Mouse (Mus musculus): Measurements from ENCODE around the gene Aloxe3. TPM values are rescaled to one million over a fixed set of nuclear protein-coding genes. Genes with fewer than 3 reads are reported as not detected.

The Aloxe3 gene
- polyA plus RNA-seq (2017; shearing (Covaris generic)) = 1 to 10 TPM in 1 of 2 experiments, under 1 TPM in 1; 0.27 to 1.6 TPM

GRCm38 (mm10) chr11:69125852-69125918 is at the start of gene Aloxe3:
Gene Aloxe3 (plus strand): TSS chr11:69125896.

DNA sequence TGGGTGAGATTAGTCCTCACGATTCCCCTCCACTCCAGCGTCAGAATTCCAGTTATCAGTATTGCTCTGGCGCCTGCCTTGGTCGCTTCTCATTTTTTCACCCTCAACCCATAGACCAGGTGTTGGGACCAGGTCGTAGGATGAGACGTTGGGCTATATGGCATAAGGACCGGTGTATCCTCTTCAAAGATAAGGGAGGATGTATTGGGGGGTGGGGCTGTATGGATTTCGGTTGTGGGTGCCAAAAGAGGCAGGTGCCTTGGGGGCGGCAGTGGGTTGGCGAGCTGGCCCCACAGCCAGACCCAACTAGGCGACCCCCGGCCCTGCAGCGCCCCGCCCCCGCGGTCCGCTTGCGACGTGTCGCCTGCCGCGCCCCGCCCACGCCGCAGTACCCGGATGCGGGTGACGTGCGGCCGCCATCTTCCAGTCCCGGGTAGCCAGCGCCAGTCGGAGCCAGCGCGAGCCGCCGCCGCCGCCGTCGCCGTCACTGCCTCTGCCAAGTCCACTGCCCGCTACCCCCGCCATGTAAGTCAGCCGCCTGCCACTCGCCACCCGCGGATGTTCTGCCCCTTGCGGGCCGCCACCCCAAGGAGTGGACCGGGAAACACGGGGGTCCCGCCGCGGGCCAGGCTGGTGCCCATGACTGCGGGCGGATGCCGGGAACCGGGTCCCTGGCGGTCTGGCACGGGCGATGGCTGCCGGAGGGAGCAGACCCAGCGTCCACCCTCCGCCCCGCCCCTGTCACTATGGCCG is 37.4 kb upstream of the Aloxe3 start, which contains the start of gene Vamp2:
Vamp2 (plus strand) TSS at position 388 of the 753 bp plus-strand sequence.

GRCm38 (mm10) chr11:69094697-69095429 is 30.8 kb upstream of the Aloxe3 start, which contains the start of gene Per1:
Gene Per1 (plus strand): TSS chr11:69095217.

GRCm38 (mm10) chr11:69120221-69121000 is 5.3 kb upstream of the Aloxe3 start, which contains the start of gene Hes7:
Gene Hes7 (plus strand): TSS chr11:69120404.

DNA sequence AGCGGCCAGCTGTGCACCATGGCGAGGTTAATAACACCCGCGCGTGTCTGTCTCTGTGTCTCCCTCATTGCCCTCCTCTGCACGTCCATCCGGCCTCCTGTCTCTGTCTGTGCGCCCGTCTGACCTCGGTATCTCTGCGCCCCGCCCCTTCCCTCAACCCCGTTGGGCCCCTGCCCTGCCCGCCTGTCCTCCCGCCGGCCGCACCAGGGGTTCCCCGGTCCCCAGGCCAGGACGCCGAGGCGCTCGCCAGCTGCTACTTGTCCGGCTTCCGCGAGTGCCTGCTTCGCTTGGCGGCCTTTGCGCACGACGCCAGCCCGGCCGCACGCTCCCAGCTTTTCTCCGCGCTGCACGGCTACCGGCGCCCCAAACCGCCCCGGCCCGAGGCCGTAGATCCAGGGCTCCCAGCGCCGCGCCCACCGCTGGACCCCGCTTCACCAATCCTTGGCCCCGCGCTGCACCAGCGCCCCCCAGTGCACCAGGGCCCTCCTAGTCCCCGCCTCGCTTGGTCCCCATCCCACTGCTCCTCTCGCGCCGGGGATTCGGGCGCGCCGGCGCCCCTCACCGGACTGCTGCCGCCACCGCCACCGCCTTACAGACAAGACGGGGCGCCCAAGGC is 3.3 kb upstream of the Aloxe3 start, which contains the start of gene 9130213A22Rik:
9130213A22Rik (minus strand) TSS at position 254 of the 616 bp plus-strand sequence.

DNA sequence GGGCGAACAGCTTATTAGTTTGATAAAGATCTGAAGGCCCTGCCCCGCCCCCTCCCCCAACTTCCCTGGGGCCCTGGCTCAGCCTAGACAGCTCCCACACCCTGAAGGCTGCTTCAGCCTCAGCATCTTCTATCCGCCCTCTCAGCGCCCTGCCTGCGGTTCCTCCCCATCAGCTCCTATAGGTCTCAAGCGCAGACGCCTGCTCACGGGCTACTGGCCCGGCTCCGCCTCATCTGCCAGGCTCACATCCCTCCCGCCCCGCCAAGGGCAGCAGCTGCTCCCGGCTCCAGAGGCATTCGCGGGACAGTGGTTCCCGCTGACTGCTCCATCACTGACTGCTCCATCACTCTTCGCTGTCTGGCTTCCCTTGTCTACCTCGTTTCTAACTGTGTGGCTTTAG is 31.1 kb downstream of the Aloxe3 start, which contains the start of gene Alox12b:
Alox12b (plus strand) TSS at position 190 of the 400 bp plus-strand sequence.

GRCm38 (mm10) chr11:69197743-69198142 is 72.0 kb downstream of the Aloxe3 start, which contains the start of gene Alox8:
Gene Alox8 (minus strand): TSS chr11:69197843.

Other genes with a start within 250 kb of the Aloxe3 start
- under 1 TPM in 1 of 2 experiments, not detected in 1; 0.13 TPM for gene Rnf222, start 237.3 kb upstream of the Aloxe3 start, polyA plus RNA-seq (2017; shearing (Covaris generic))
- gene Rpl26, start 224.3 kb upstream of the Aloxe3 start, polyA plus RNA-seq (2017; shearing (Covaris generic)) = 100 to 1,000 TPM; 738 to 754 TPM
- gene Odf4, start 198.8 kb upstream of the Aloxe3 start, polyA plus RNA-seq (2017; shearing (Covaris generic)) = 1 to 10 TPM in 1 of 2 experiments, under 1 TPM in 1; 0.51 to 4.0 TPM
- gene Arhgef15, start 168.4 kb upstream of the Aloxe3 start, polyA plus RNA-seq (2017; shearing (Covaris generic)) = under 1 TPM; 0.19 to 0.78 TPM
- 10 to 100 TPM in 1 of 2 experiments, 1 to 10 TPM in 1; 6.6 to 12.5 TPM for gene Slc25a35, start 157.8 kb upstream of the Aloxe3 start, polyA plus RNA-seq (2017; shearing (Covaris generic))
- 10 to 100 TPM; 20.6 to 25.1 TPM for gene Rangrf, start 150.7 kb upstream of the Aloxe3 start, polyA plus RNA-seq (2017; shearing (Covaris generic))
- 1 to 10 TPM; 3.4 to 4.0 TPM for gene Pfas, start 117.4 kb upstream of the Aloxe3 start, polyA plus RNA-seq (2017; shearing (Covaris generic))
- gene Ctc1, start 110.0 kb upstream of the Aloxe3 start, polyA plus RNA-seq (2017; shearing (Covaris generic)) = 10 to 100 TPM; 21.2 to 28.1 TPM
- 1 to 10 TPM; 3.4 to 5.2 TPM for gene Aurkb, start 80.2 kb upstream of the Aloxe3 start, polyA plus RNA-seq (2017; shearing (Covaris generic))
- gene Borcs6, start 66.2 kb upstream of the Aloxe3 start, polyA plus RNA-seq (2017; shearing (Covaris generic)) = 1 to 10 TPM; 6.4 to 7.6 TPM
- 1 to 10 TPM; 2.4 to 4.8 TPM for gene Tmem107, start 55.1 kb upstream of the Aloxe3 start, polyA plus RNA-seq (2017; shearing (Covaris generic))
- gene Vamp2, start 37.4 kb upstream of the Aloxe3 start, polyA plus RNA-seq (2017; shearing (Covaris generic)) = 100 to 1,000 TPM; 137 to 175 TPM
- 10 to 100 TPM in 1 of 2 experiments, 1 to 10 TPM in 1; 4.8 to 12.0 TPM for gene Per1, start 30.7 kb upstream of the Aloxe3 start, polyA plus RNA-seq (2017; shearing (Covaris generic))
- gene Hes7, start 5.5 kb upstream of the Aloxe3 start, polyA plus RNA-seq (2017; shearing (Covaris generic)) = under 1 TPM in 1 of 2 experiments, not detected in 1; 0.51 TPM
- gene 9130213A22Rik, start 3.3 kb upstream of the Aloxe3 start, polyA plus RNA-seq (2017; shearing (Covaris generic)) = under 1 TPM in 1 of 2 experiments, not detected in 1; 0.40 TPM
- gene Alox12b, start 31.1 kb downstream of the Aloxe3 start, polyA plus RNA-seq (2017; shearing (Covaris generic)) = under 1 TPM in 1 of 2 experiments, not detected in 1; 0.18 TPM
- 10 to 100 TPM in 1 of 2 experiments, 1 to 10 TPM in 1; 5.9 to 12.5 TPM for gene Alox8, start 71.9 kb downstream of the Aloxe3 start, polyA plus RNA-seq (2017; shearing (Covaris generic))
- gene Gucy2e, start 111.1 kb downstream of the Aloxe3 start, polyA plus RNA-seq (2017; shearing (Covaris generic)) = under 1 TPM; 0.34 to 0.43 TPM
- 10 to 100 TPM; 11.8 to 14.0 TPM for gene Cntrob, start 197.9 kb downstream of the Aloxe3 start, polyA plus RNA-seq (2017; shearing (Covaris generic))
- 100 to 1,000 TPM in 1 of 2 experiments, 10 to 100 TPM in 1; 91.3 to 101 TPM for gene Trappc1, start 198.1 kb downstream of the Aloxe3 start, polyA plus RNA-seq (2017; shearing (Covaris generic))
- 1 to 10 TPM; 1.3 to 1.5 TPM for gene Kcnab3, start 200.4 kb downstream of the Aloxe3 start, polyA plus RNA-seq (2017; shearing (Covaris generic))
- gene Rnf227, start 214.6 kb downstream of the Aloxe3 start, polyA plus RNA-seq (2017; shearing (Covaris generic)) = 10 to 100 TPM in 1 of 2 experiments, 1 to 10 TPM in 1; 5.8 to 13.3 TPM
- gene Chd3, start 243.5 kb downstream of the Aloxe3 start, polyA plus RNA-seq (2017; shearing (Covaris generic)) = 100 to 1,000 TPM; 116 to 125 TPM

Measured in inflammation-experienced regulatory T-cells (primary cell).